8 mouse cellular contexts compared by ENCODE assay signal in the genomic region with DNA sequence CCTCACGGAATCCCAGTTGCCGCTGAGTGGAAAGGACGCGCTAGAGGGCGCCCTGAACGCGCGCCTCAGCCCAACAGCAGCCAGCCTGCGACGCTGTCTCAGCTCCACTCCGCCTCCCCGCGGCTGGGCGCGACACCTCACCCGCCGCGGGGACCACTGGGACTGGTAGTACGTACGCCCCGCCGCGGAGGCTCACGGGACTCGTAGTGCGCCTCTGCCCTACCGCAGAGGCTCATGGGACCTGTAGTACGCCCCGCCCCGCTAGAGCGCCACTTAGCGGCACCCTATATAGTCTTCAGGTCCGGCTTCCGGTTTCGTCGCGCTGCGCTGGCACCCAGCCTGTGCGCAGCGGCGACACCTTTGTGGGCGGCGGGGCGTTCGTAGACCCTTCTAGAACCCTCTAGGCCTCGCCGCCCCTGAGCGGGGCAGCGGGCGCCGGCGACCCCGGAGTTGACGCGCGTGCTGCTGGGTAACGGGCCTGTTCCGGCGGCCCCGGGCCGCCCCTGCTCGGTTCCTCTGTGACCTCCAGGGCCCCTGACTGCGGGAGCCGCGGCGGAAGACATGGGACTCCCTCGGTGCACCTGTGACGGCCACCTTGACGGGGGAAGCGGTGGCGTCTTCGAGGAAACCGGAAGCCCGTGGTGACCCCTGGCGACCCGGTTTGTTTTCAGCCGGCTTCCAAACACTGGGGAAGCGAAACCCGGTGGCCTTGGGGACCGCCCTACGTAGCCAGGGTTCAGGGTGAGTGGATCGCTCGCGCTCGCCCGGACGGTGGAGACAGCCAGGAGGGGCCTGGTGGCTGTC. TPM values are rescaled to one million over a fixed set of nuclear protein-coding genes. Genes with fewer than 3 reads are reported as not detected.
DNase-seq lines count a peak whose midpoint lies in the region; ATAC-seq lines count a peak whose summit lies in the region.

A gene (plus strand): TSS at position 282 of the 804 bp plus-strand sequence.

- no peaks in the 10 kb centered on the region for H3K27me3 ChIP-seq in intestine, embryonic 14.5 days (replicated peaks; ENCODE audit: control insufficient read depth, insufficient read depth, low read length)

- WGBS in intestine, embryonic 14.5 days, result under 1% methylated on average over 87 of the region's 87 CpGs

- H3K4me2 ChIP-seq in intestine, embryonic 14.5 days (ENCODE audit: low read length), result peak within 1 kb of the TSS; percentile 82

- peak within 1 kb of the TSS; percentile 81 for H3K4me3 ChIP-seq in intestine, embryonic 14.5 days (ENCODE audit: low read depth, low read length)

- DNase-seq in adrenal gland, adult 18-20 months (ENCODE audit: low spot score in 2 of 2), result peak; percentile 95 to 97
- DNase-seq in embryo, embryonic 11 days, result peak; percentile 100
- DNase-seq in gastrocnemius, postnatal 25 days, result peak; percentile 98
- DNase-seq in intestine, embryonic 14.5 days (ENCODE audit: low spot score), result peak; percentile 94
- peak; percentile 99 for DNase-seq in left cerebral cortex, postnatal 14 days (ENCODE audit: low spot score in 2 of 2)
- peak; percentile 99 for DNase-seq in mesoderm, embryonic 11.5 days (ENCODE audit: low read depth, low spot score)
- DNase-seq in right cerebral cortex, postnatal 36 days (ENCODE audit: low spot score in 2 of 2), result peak; percentile 98 to 99
- DNase-seq in yolk sac, embryonic 10.5 days (ENCODE audit: low spot score), result peak; percentile 97

- peaks cover 17% of the 10 kb centered on the region for H3K4me1 ChIP-seq in intestine, embryonic 14.5 days (replicated peaks; ENCODE audit: control insufficient read depth, insufficient read depth, low read length)

- H3K9ac ChIP-seq in intestine, embryonic 14.5 days (ENCODE audit: low read length), result peak within 1 kb of the TSS; percentile 91

- H3K27ac ChIP-seq in intestine, embryonic 14.5 days (ENCODE audit: low read depth), result peak within 1 kb of the TSS; percentile 91

- ATAC-seq in intestine, embryonic 14.5 days (replicated peaks; ENCODE audit: low FRiP score, low TSS enrichment, low read depth), result peak; percentile 98

- intact Hi-C loops in left cerebral cortex, postnatal 14 days (cut with DNase I), result loop anchor here (2.0 kb wide), 1 partner anchor 138 kb away; no protein-coding TSS in a partner anchor

- no peaks in the 10 kb centered on the region for H3K9me3 ChIP-seq in intestine, embryonic 14.5 days (ENCODE audit: control insufficient read depth, low read length)

- H3K36me3 ChIP-seq in intestine, embryonic 14.5 days (ENCODE audit: control insufficient read depth, insufficient read depth, low read length), result no peaks in the 10 kb centered on the region

RNA-seq across cellular contexts. Expression of the gene that starts here (rescaled TPM):
- 10 to 100 TPM; 73.8 to 75.4 TPM for total RNA-seq in adrenal gland, adult 18-20 months (2021)
- 10 to 100 TPM; 28.6 to 31.7 TPM for total RNA-seq in gastrocnemius, postnatal 25 days (2021)
- polyA plus RNA-seq in intestine, embryonic 14.5 days (2014; fragmentation: Nextera tagmentation; extraction: Ambion mirVana), result 78.2 and 89.0 TPM in 2 replicates
- 10 to 100 TPM; 70.0 to 73.2 TPM for total RNA-seq in left cerebral cortex, postnatal 14 days (2021)

Comparison
In these comparisons a context has a peak if more than half of its experiments do, and no peak if none do; other contexts are left out.
1. Peak in every context shown above with its lines: DNase-seq, ATAC-seq, H3K4me3 ChIP-seq and H3K27ac ChIP-seq.